Mouse (Mus musculus): ENCODE results near the gene Pfkm.

The Pfkm gene

GRCm38 (mm10) chr15:98096957-98097356 is 4.6 kb downstream of the Pfkm start:
- in situ Hi-C loops (cut with MboI; ENCODE audit: low sequenced_read_pairs), result no loop called here

GRCm38 (mm10) chr15:98098519-98098918 is 6.1 kb downstream of the Pfkm start:
- in situ Hi-C loops (cut with MboI; ENCODE audit: low sequenced_read_pairs), result no loop called here

GRCm38 (mm10) chr15:98102401-98102800 is 10.0 kb downstream of the Pfkm start:
- in situ Hi-C loops (cut with MboI; ENCODE audit: low sequenced_read_pairs), result no loop called here

GRCm38 (mm10) chr15:98106506-98106905 is 14.1 kb downstream of the Pfkm start:
- in situ Hi-C loops (cut with MboI; ENCODE audit: low sequenced_read_pairs), result no loop called here

GRCm38 (mm10) chr15:98107230-98107629 is 14.8 kb downstream of the Pfkm start:
- in situ Hi-C loops (cut with MboI; ENCODE audit: low sequenced_read_pairs), result no loop called here

- in situ Hi-C loops (cut with MboI; ENCODE audit: low sequenced_read_pairs), result no loop called here
Measured at GRCm38 (mm10) chr15:98107703-98108296, 15.4 kb downstream of the Pfkm start.

GRCm38 (mm10) chr15:98108297-98109152 is 16.1 kb downstream of the Pfkm start:
- in situ Hi-C loops (cut with MboI; ENCODE audit: low sequenced_read_pairs), result no loop called here

- in situ Hi-C loops (cut with MboI; ENCODE audit: low sequenced_read_pairs), result no loop called here
Measured at GRCm38 (mm10) chr15:98111791-98112190, 19.4 kb downstream of the Pfkm start.

- in situ Hi-C loops (cut with MboI; ENCODE audit: low sequenced_read_pairs), result no loop called here
Measured at GRCm38 (mm10) chr15:98114098-98114851, 21.9 kb downstream of the Pfkm start.

GRCm38 (mm10) chr15:98114852-98115778 is 22.7 kb downstream of the Pfkm start:
- in situ Hi-C loops (cut with MboI; ENCODE audit: low sequenced_read_pairs), result no loop called here

GRCm38 (mm10) chr15:98115779-98116163 is 23.4 kb downstream of the Pfkm start:
- in situ Hi-C loops (cut with MboI; ENCODE audit: low sequenced_read_pairs), result no loop called here

- in situ Hi-C loops (cut with MboI; ENCODE audit: low sequenced_read_pairs), result no loop called here
Measured at GRCm38 (mm10) chr15:98116287-98116686, 23.9 kb downstream of the Pfkm start.

GRCm38 (mm10) chr15:98119363-98119762 is 27.0 kb downstream of the Pfkm start:
- in situ Hi-C loops (cut with MboI; ENCODE audit: low sequenced_read_pairs), result no loop called here

- in situ Hi-C loops (cut with MboI; ENCODE audit: low sequenced_read_pairs), result no loop called here
Measured at GRCm38 (mm10) chr15:98120831-98121230, 28.4 kb downstream of the Pfkm start.

- in situ Hi-C loops (cut with MboI; ENCODE audit: low sequenced_read_pairs), result no loop called here
Measured at GRCm38 (mm10) chr15:98131001-98131400, 38.6 kb downstream of the Pfkm start.

- in situ Hi-C loops (cut with MboI; ENCODE audit: low sequenced_read_pairs), result no loop called here
Measured at GRCm38 (mm10) chr15:98131451-98131850, 39.1 kb downstream of the Pfkm start.

- in situ Hi-C loops (cut with MboI; ENCODE audit: low sequenced_read_pairs), result no loop called here
Measured at GRCm38 (mm10) chr15:98131942-98132655, 39.7 kb downstream of the Pfkm start.

- in situ Hi-C loops (cut with MboI; ENCODE audit: low sequenced_read_pairs), result no loop called here
Measured at GRCm38 (mm10) chr15:98133471-98133870, 41.1 kb downstream of the Pfkm start.

- in situ Hi-C loops (cut with MboI; ENCODE audit: low sequenced_read_pairs), result no loop called here
Measured at GRCm38 (mm10) chr15:98134034-98134433, 41.6 kb downstream of the Pfkm start.

GRCm38 (mm10) chr15:98134666-98135065 is 42.3 kb downstream of the Pfkm start:
- in situ Hi-C loops (cut with MboI; ENCODE audit: low sequenced_read_pairs), result no loop called here
